Mouse (Mus musculus) kidney, embryonic 16.5 days (tissue): ENCODE data around the gene Ralgapa2. TPM values are rescaled to one million over a fixed set of nuclear protein-coding genes. Genes with fewer than 3 reads are reported as not detected.

Experiments used
- ATAC-seq: fragments of 200-750 bp; cut with Nextera tagmentation; 2 replicates; pipeline ENCODE4 v1.8.0; 2017; ENCODE audit warnings: moderate TSS enrichment; ENCODE audit not compliant: low FRiP score, low TSS enrichment
- H3K27ac ChIP-seq: fragments of 300-500 bp; sonication (generic); 2 replicates; pipeline ENCODE4 v1.5.1; 2014; ENCODE audit warnings: low read length
- H3K27me3 ChIP-seq: fragments of 300-500 bp; sonication (generic); 2 replicates; pipeline ENCODE4 v1.6.1; 2014; ENCODE audit warnings: low read length, control low read depth, mixed read lengths; ENCODE audit not compliant: insufficient read depth
- H3K36me3 ChIP-seq: fragments of 300-500 bp; sonication (generic); 2 replicates; pipeline ENCODE4 v1.6.1; 2014; ENCODE audit warnings: low read length, control low read depth, mixed read lengths; ENCODE audit not compliant: insufficient read depth
- H3K4me1 ChIP-seq: fragments of 300-500 bp; sonication (generic); 2 replicates; pipeline ENCODE4 v1.6.1; 2014; ENCODE audit warnings: low read length, control low read depth, mixed read lengths; ENCODE audit not compliant: insufficient read depth
- H3K4me2 ChIP-seq: fragments of 300-500 bp; sonication (generic); replicated peaks from 2 replicates; pipeline ENCODE4 v1.6.1; 2014; ENCODE audit warnings: low read depth, low read length
- H3K4me3 ChIP-seq: fragments of 300-500 bp; sonication (generic); 2 replicates; pipeline ENCODE4 v1.5.1; 2014; ENCODE audit warnings: mild to moderate bottlenecking, low read length
- H3K9ac ChIP-seq: fragments of 300-500 bp; sonication (generic); replicated peaks from 2 replicates; pipeline ENCODE4 v1.6.1; 2014; ENCODE audit warnings: low read length
- H3K9me3 ChIP-seq: fragments of 300-500 bp; sonication (generic); 2 replicates; pipeline ENCODE4 v1.6.1; 2016; ENCODE audit warnings: low read length, control low read depth
- WGBS: fragments of 180-500 bp; shearing (Covaris S2); extraction: QIAGEN DNeasy Blood & Tissue Kit; methylation state at CpG from one replicate; pipeline ENCODE4 v1.1.7; 2014; 5-methylcytosine and 5-hydroxymethylcytosine counted together
- polyA plus RNA-seq: library from polyadenylated mRNA; unstranded; fragments of >200 nt; fragmentation: Nextera tagmentation; extraction: Ambion mirVana; gene quantifications from 2 replicates; pipeline ENCODE4 v1.2.1, GENCODE M21; 2015

Gene Ralgapa2
- polyA plus RNA-seq, 1 experiment from 2014 or later, result 6.8 TPM

DNA sequence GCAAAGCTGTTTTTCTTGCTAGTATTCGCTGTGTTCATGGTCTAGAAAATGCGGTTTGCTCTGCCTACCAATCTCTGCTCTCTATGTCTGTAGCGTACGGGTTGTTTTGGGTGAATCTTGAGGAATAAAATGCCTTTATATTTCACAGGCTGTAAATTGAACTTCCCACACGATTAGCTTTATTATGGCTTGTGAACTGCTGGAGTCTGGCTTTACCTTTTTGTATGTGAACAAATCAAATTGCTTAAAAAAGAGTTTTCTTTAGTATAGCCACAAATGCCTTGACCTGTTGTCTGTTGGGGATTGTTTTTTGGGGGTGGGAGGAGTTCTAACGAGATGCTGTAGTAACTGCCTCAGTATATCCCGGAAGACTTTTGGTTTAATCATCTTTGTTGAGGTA is 288.0 kb downstream of the Ralgapa2 start:
- no peak for ATAC-seq
- H3K4me1 ChIP-seq, result peaks cover 28% of the 10 kb centered on the region
- 10% methylated on average over 7 of the region's 7 CpGs for WGBS
- H3K27me3 ChIP-seq, result peaks cover 83% of the 10 kb centered on the region
- no peaks in the 10 kb centered on the region for H3K36me3 ChIP-seq
- H3K4me3 ChIP-seq, result no peak overlapping the region
- no peak overlapping the region for H3K4me2 ChIP-seq
- H3K9ac ChIP-seq, result no peak overlapping the region
- no peaks in the 10 kb centered on the region for H3K9me3 ChIP-seq
- H3K27ac ChIP-seq, result no peak overlapping the region

- H3K4me3 ChIP-seq, result peak overlapping the region; percentile 55
- under 1% methylated on average over 68 of the region's 75 CpGs for WGBS
- peaks cover 91% of the 10 kb centered on the region for H3K27me3 ChIP-seq
- peak overlapping the region; percentile 94 for H3K4me2 ChIP-seq
- peaks cover 30% of the 10 kb centered on the region for H3K4me1 ChIP-seq
- H3K27ac ChIP-seq, result no peak overlapping the region
- H3K9ac ChIP-seq, result no peak overlapping the region
- no peaks in the 10 kb centered on the region for H3K9me3 ChIP-seq
- no peaks in the 10 kb centered on the region for H3K36me3 ChIP-seq
- ATAC-seq, result 0 out of 2 replicates have a peak, but pooled peaks have one; percentile 13
These were observed 288.8 kb downstream of the Ralgapa2 start for GRCm38 (mm10) chr2:146223176-146223905.

- Histone ChIP-seq H3K9ac (peak overlapping the region; percentile 16; the same call in 1 of the 2 replicates), H3K4me3 (peak overlapping the region; percentile 55), H3K36me3 (no peaks in the 10 kb centered on the region), H3K9me3 (no peaks in the 10 kb centered on the region), H3K4me2 (peak overlapping the region; percentile 94), H3K27me3 (peaks cover 92% of the 10 kb centered on the region), H3K4me1 (peaks cover 38% of the 10 kb centered on the region), H3K27ac (no peak overlapping the region)
- under 1% methylated on average over 100 of the region's 133 CpGs for WGBS
- ATAC-seq, result peak; percentile 6; the same call in 1 of the 2 replicates
These were observed 289.6 kb downstream of the Ralgapa2 start for GRCm38 (mm10) chr2:146222279-146223175.

DNA sequence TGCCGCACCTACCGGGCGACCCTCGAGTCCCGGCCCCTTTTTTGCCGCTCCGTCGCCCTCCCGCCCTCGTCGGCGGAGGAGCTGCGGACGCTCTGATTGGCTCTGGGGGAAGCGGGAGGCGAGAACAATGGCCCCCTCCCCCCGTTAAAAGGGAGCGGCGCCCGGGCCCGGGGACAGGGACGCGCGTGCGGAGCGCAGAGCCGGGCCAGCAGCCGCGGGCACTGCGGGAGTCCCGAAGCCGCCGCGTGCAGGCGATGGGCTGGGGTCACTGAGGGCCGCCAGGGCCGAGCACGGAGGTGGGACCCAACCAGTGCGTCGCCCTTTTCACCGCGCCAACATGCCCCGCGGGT is 290.2 kb downstream of the Ralgapa2 start:
- peaks cover 90% of the 10 kb centered on the region for H3K27me3 ChIP-seq
- H3K4me3 ChIP-seq, result peak overlapping the region; percentile 55
- no peak overlapping the region for H3K27ac ChIP-seq
- peak; percentile 55 for ATAC-seq
- no peaks in the 10 kb centered on the region for H3K9me3 ChIP-seq
- peak overlapping the region; percentile 16; the same call in 1 of the 2 replicates for H3K9ac ChIP-seq
- H3K4me2 ChIP-seq, result peak overlapping the region; percentile 94
- WGBS, result under 1% methylated on average over 36 of the region's 44 CpGs
- peaks cover 41% of the 10 kb centered on the region for H3K4me1 ChIP-seq
- no peaks in the 10 kb centered on the region for H3K36me3 ChIP-seq

GRCm38 (mm10) chr2:146221076-146221928 is 290.8 kb downstream of the Ralgapa2 start, which contains the start of gene Insm1:
Gene Insm1, plus strand, starts transcription at chr2:146221921.
- Histone ChIP-seq H3K36me3 (no peaks in the 10 kb centered on the region), H3K27ac (no peak within 1 kb of the TSS), H3K9me3 (no peaks in the 10 kb centered on the region), H3K27me3 (peaks cover 91% of the 10 kb centered on the region), H3K9ac (peak within 1 kb of the TSS; percentile 16; the same call in 1 of the 2 replicates), H3K4me3 (peak within 1 kb of the TSS; percentile 55), H3K4me1 (peaks cover 41% of the 10 kb centered on the region), H3K4me2 (peak within 1 kb of the TSS; percentile 94)
- under 1% methylated on average over 60 of the region's 86 CpGs for WGBS
- ATAC-seq, result peak; percentile 64

- H3K27ac ChIP-seq, result no peak overlapping the region
- no peaks in the 10 kb centered on the region for H3K36me3 ChIP-seq
- peak overlapping the region; percentile 94 for H3K4me2 ChIP-seq
- H3K4me1 ChIP-seq, result peaks cover 41% of the 10 kb centered on the region
- peak overlapping the region; percentile 55 for H3K4me3 ChIP-seq
- under 1% methylated on average over 24 of the region's 24 CpGs for WGBS
- peaks cover 91% of the 10 kb centered on the region for H3K27me3 ChIP-seq
- H3K9me3 ChIP-seq, result no peaks in the 10 kb centered on the region
- ATAC-seq, result no peak
- no peak overlapping the region for H3K9ac ChIP-seq
These were observed 291.5 kb downstream of the Ralgapa2 start for GRCm38 (mm10) chr2:146220591-146221075.

DNA sequence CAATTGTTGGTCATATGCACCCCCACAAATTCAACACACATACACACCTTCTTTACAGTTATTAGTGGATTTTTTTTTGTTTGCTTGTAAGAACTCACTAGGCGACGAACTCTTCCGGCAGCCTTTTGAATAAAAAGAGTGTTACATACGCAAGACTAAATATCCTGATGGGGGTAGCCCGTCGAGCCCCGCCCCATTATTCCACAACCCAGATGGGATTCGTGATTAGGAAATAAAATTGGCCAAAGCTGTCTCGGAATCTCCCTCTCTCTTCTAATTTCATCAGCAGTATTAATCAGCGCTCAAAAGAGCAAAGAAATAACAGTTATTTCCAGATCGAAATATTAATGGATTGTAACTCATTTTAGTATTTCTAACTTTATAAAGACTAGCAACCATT is 292.4 kb downstream of the Ralgapa2 start:
- no peaks in the 10 kb centered on the region for H3K9me3 ChIP-seq
- H3K4me3 ChIP-seq, result no peak overlapping the region
- WGBS, result 12% methylated on average over 11 of the region's 11 CpGs
- no peak overlapping the region for H3K27ac ChIP-seq
- H3K4me1 ChIP-seq, result peaks cover 41% of the 10 kb centered on the region
- H3K9ac ChIP-seq, result no peak overlapping the region
- H3K36me3 ChIP-seq, result no peaks in the 10 kb centered on the region
- H3K4me2 ChIP-seq, result no peak overlapping the region
- H3K27me3 ChIP-seq, result peaks cover 91% of the 10 kb centered on the region
- ATAC-seq, result no peak

DNA sequence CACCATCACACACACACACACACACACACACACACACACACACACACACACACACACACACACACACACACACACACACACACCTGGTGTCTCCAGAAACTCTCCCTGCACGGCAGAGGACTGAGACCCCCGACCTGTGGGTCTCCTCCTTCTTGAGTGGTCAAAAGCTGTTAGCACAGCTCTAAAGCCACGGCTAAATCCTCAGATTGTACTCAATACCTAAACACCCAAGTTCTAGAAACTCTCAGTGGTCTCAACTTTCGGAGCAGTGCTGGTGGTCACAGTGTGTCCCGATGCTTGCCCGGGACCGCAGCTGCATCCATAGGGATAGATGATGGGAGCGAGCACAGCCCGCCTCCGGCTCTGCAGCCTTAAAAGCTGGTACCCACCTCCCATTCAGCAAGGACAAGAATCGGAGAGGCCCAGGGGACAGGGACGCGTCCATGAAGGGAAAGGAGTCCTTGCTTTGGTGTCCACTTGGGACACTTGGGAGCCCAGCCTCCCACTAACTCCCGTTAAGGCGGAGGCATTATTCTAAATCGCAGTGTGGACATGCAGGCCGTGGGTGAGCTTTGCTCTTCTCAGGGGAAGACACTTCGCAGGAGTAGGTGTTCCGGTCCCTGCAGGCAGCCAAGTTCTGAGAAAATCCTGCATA is 293.1 kb downstream of the Ralgapa2 start:
- Histone ChIP-seq H3K27me3 (peaks cover 84% of the 10 kb centered on the region), H3K9ac (no peak overlapping the region), H3K27ac (no peak overlapping the region), H3K4me1 (peaks cover 41% of the 10 kb centered on the region), H3K4me2 (no peak overlapping the region), H3K9me3 (no peaks in the 10 kb centered on the region), H3K4me3 (no peak overlapping the region), H3K36me3 (no peaks in the 10 kb centered on the region)
- ATAC-seq, result no peak
- 2% methylated on average over 19 of the region's 19 CpGs for WGBS
